Mouse (Mus musculus) E14TG2a.4 (cell line): ENCODE results near the gene Olfr1444.

Experiments
- CTCF ChIP-seq: conservative IDR thresholded peaks from 2 replicates; pipeline ENCODE4 v1.5.1; 2014; ENCODE audit warnings: low read length
- NANOG ChIP-seq: IDR thresholded peaks from 2 replicates; pipeline ENCODE4 v1.6.1; 2014; ENCODE audit warnings: borderline replicate concordance, low read length, mixed read lengths

DNA sequence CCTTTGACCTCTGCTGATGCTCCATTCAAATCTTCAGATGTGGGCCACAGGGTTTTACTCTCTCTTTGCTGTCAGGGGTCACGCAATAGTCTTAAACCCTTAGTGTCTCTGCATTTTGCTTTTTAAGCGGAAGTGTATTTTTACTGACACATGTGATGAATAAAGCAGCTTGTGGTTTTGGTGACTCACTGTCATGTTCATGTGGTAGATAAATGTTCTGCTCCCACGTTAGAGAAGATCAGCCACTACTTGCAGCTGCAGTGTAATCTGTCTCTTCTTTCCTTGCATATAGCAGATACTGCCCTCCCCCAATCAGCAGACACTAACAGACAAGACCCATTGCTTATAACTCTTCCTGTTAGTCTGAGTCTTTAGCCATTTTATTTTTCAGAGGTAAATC, 23.5 kb upstream of the Olfr1444 start:
- TF ChIP-seq CTCF = no peak
- TF ChIP-seq NANOG = no peak
